Mouse (Mus musculus): ENCODE data around the gene Cdk8. TPM values are rescaled to one million over a fixed set of nuclear protein-coding genes. Genes with fewer than 3 reads are reported as not detected.
A peak's percentile ranks its signal among the peaks of the same experiment; 100 is the strongest.

Cdk8 gene
- total and polyA plus RNA-seq, 3 experiments = 139 to 745 (median 154) TPM

DNA sequence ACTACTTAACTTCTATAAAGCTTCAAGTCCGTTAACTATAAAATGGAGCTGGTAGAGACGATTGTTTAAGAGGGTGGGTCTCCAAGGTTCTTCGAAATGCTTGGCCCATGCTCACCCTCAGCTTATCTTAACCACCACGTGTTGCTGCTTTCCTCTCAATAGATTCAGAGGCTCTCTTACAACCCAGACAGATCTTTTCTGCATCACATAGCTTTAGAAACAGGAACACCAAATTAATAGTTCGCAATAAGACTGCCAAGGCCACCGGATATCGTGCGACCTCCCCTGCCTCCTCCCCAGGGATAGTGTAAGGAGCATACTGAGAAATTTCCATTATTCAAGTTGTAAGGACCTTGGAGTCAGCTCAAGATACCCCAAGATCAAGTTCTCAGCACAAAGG, 87.4 kb downstream of the Cdk8 start:
- H3K27ac ChIP-seq (ENCODE audit: control insufficient read depth, low read depth, low read length) = peak overlapping the region; percentile 73

DNA sequence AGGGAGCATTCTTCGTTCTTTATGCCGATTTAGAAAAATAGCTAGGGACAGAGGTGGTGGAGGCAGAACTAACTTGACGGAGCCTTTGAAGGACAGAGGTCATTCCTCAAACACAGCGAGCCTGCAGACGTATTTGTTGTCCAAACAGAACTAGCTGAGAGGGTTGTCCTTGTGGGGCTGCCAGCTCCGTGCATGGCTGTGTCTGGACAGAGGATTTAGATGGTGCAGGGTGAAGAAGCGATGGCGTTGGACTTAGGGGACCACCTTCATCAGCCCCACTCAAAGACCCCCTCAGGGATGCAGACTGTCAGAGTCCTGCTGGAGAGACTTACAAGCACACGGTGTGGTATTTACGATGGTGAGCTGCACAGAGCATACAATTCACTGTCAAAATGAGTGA, 97.9 kb downstream of the Cdk8 start:
- peaks cover 0 to 2% of the 10 kb centered on the region in 2 experiments; a peak in 1 of 4 replicates for H3K36me3 ChIP-seq (ENCODE audit: control insufficient read depth in 1 of 2, insufficient read depth in 2 of 2, low read length in 2 of 2)
- H3K9me3 ChIP-seq (replicated peaks; ENCODE audit: insufficient read depth, low read length) = no peaks in the 10 kb centered on the region
- H3K4me1 ChIP-seq (ENCODE audit: control insufficient read depth in 1 of 2, insufficient read depth in 2 of 2, low read length in 2 of 2) = peaks cover 3 to 4% of the 10 kb centered on the region in 2 experiments; a peak in 2 of 4 replicates
- H3K4me3 ChIP-seq (ENCODE audit: control insufficient read depth in 1 of 2, insufficient read depth in 1 of 2, low read depth in 2 of 2, low read length in 2 of 2) = no peak overlapping the region
- no peaks in the 10 kb centered on the region for H3K27me3 ChIP-seq (ENCODE audit: control insufficient read depth in 1 of 2, insufficient read depth in 2 of 2, low read length in 2 of 2)
- H3K79me2 ChIP-seq (ENCODE audit: control insufficient read depth, insufficient read depth, low read length, poor library complexity) = no peaks in the 10 kb centered on the region
- no peak for DNase-seq (ENCODE audit: low read depth, low spot score)
- no peak overlapping the region for H3K27ac ChIP-seq (ENCODE audit: control insufficient read depth, low read depth, low read length)
- no peak overlapping the region for H3K9ac ChIP-seq (ENCODE audit: control insufficient read depth, low read depth, low read length, poor library complexity, severe bottlenecking)
- TF ChIP-seq ETS1 (IDR thresholded peaks at IDR 0.05; ENCODE audit: low read depth, low read length) = no peak
- no peak for TF ChIP-seq KAT2A (conservative IDR thresholded peaks at IDR 0.05; ENCODE audit: low read depth, low read length)
- no peak for TF ChIP-seq RCOR1 (IDR thresholded peaks at IDR 0.05; ENCODE audit: low read depth, low read length)
- TF ChIP-seq MYC (IDR thresholded peaks at IDR 0.05; ENCODE audit: low read depth, low read length) = no peak
- TF ChIP-seq SIN3A (IDR thresholded peaks at IDR 0.05; ENCODE audit: low read length) = no peak

More for the DNA sequence above, 87.4 kb downstream of the Cdk8 start:
- Histone ChIP-seq H3K9me3 (replicated peaks; ENCODE audit: insufficient read depth, low read length) (no peaks in the 10 kb centered on the region), H3K27me3 (ENCODE audit: control insufficient read depth in 1 of 2, insufficient read depth in 2 of 2, low read length in 2 of 2) (no peaks in the 10 kb centered on the region), H3K36me3 (ENCODE audit: control insufficient read depth in 1 of 2, insufficient read depth in 2 of 2, low read length in 2 of 2) (peaks cover 0 to 32% of the 10 kb centered on the region in 2 experiments; a peak in 2 of 4 replicates), H3K9ac (ENCODE audit: control insufficient read depth, low read depth, low read length, poor library complexity, severe bottlenecking) (peak overlapping the region; percentile 40), H3K4me1 (ENCODE audit: control insufficient read depth in 1 of 2, insufficient read depth in 2 of 2, low read length in 2 of 2) (peaks cover 15 to 35% of the 10 kb centered on the region in 2 experiments), H3K79me2 (ENCODE audit: control insufficient read depth, insufficient read depth, low read length, poor library complexity) (no peaks in the 10 kb centered on the region), H3K4me3 (ENCODE audit: control insufficient read depth in 1 of 2, insufficient read depth in 1 of 2, low read depth in 2 of 2, low read length in 2 of 2) (no peak overlapping the region)
- no peak for TF ChIP-seq GABPA (IDR thresholded peaks at IDR 0.05; ENCODE audit: low read depth, low read length)
- peak; percentile 92 for TF ChIP-seq MXI1 (IDR thresholded peaks at IDR 0.05; ENCODE audit: low read depth, low read length)
- no peak for TF ChIP-seq ZKSCAN1 (IDR thresholded peaks at IDR 0.05; ENCODE audit: low read depth, low read length)
- TF ChIP-seq CTCF (IDR thresholded peaks at IDR 0.05 in 2 of 3, conservative IDR thresholded peaks at IDR 0.05 in 1 of 3; ENCODE audit: control insufficient read depth in 1 of 3, insufficient read depth in 1 of 3, low read depth in 2 of 3, low read length in 3 of 3, poor library complexity in 1 of 3, severe bottlenecking in 1 of 3) = no peak
- peak; percentile 91; the same call in 1 of the 2 replicates for TF ChIP-seq MYC (IDR thresholded peaks at IDR 0.05; ENCODE audit: low read depth, low read length)
- TF ChIP-seq BHLHE40 (IDR thresholded peaks at IDR 0.05; ENCODE audit: borderline replicate concordance, low read depth, low read length) = peak; percentile 39; the same call in 1 of the 2 replicates
- TF ChIP-seq GATA1 (IDR thresholded peaks at IDR 0.05; ENCODE audit: low read depth, low read length) = peak; percentile 82
- no peak for TF ChIP-seq MAFK (IDR thresholded peaks at IDR 0.05; ENCODE audit: borderline replicate concordance, low read depth, low read length)
- no peak for TF ChIP-seq ELF1 (IDR thresholded peaks at IDR 0.05; ENCODE audit: low read depth, low read length)
- TF ChIP-seq MAX (IDR thresholded peaks at IDR 0.05; ENCODE audit: low read length) = peak; percentile 97
- TF ChIP-seq USF2 (IDR thresholded peaks at IDR 0.05; ENCODE audit: borderline replicate concordance in 1 of 2, insufficient read depth in 1 of 2, low read depth in 1 of 2, low read length in 2 of 2) = peak in 1 of 2 experiments; percentile 20; a peak in 1 of 4 replicates
- TF ChIP-seq USF1 (IDR thresholded peaks at IDR 0.05; ENCODE audit: low read depth, low read length) = peak; percentile 86
- TF ChIP-seq MEF2A (IDR thresholded peaks at IDR 0.05; ENCODE audit: extremely low read depth, insufficient replicate concordance, low read depth, low read length, poor library complexity, severe bottlenecking) = no peak
- no peak for TF ChIP-seq UBTF (IDR thresholded peaks at IDR 0.05; ENCODE audit: borderline replicate concordance, insufficient read depth, low read depth, low read length)
- TF ChIP-seq TAL1 (IDR thresholded peaks at IDR 0.05; ENCODE audit: low read length) = peak; percentile 74
- 0 out of 2 replicates have a peak, but pooled peaks have one; percentile 38 for TF ChIP-seq RCOR1 (IDR thresholded peaks at IDR 0.05; ENCODE audit: low read depth, low read length)
- peak; percentile 75 for TF ChIP-seq SIN3A (IDR thresholded peaks at IDR 0.05; ENCODE audit: low read length)
- peak; percentile 57 for TF ChIP-seq TCF12 (IDR thresholded peaks at IDR 0.05; ENCODE audit: low read depth, low read length)
- TF ChIP-seq ETS1 (IDR thresholded peaks at IDR 0.05; ENCODE audit: low read depth, low read length) = peak; percentile 52
- TF ChIP-seq TBP (IDR thresholded peaks at IDR 0.05; ENCODE audit: low read depth, low read length) = peak; percentile 82
- peak; percentile 49 to 74 for TF ChIP-seq EP300 (IDR thresholded peaks at IDR 0.05; ENCODE audit: low read depth in 1 of 2, low read length in 2 of 2)
- peak; percentile 82 for DNase-seq (ENCODE audit: low read depth, low spot score)

Data from MEL (cell line).